Mouse (Mus musculus) limb, embryonic 10.5 days (tissue): ENCODE data around the gene Trpm2. TPM values are rescaled to one million over a fixed set of nuclear protein-coding genes. Genes with fewer than 3 reads are reported as not detected.
"Not testable (repeated sequence)": the region's sequence is repeated elsewhere in the genome, so short reads cannot be mapped to it uniquely, and the experiment has no call there.

Experiments used
- DNase-seq: peaks from one replicate; pipeline ENCODE4 v3.0.0-alpha.2; 2017; ENCODE audit warnings: low spot score
- H3K27ac ChIP-seq: fragments of 300-500 bp; sonication (generic); 2 replicates; pipeline ENCODE4 v1.5.1; 2016; ENCODE audit warnings: mild to moderate bottlenecking
- H3K27me3 ChIP-seq: fragments of 300-500 bp; sonication (generic); 2 replicates; pipeline ENCODE4 v1.6.1; 2016; ENCODE audit warnings: low read depth, mild to moderate bottlenecking; ENCODE audit not compliant: poor library complexity, severe bottlenecking
- H3K36me3 ChIP-seq: fragments of 300-500 bp; sonication (generic); 2 replicates; pipeline ENCODE4 v1.6.1; 2016; ENCODE audit warnings: mild to moderate bottlenecking, moderate library complexity
- H3K4me1 ChIP-seq: fragments of 300-500 bp; sonication (generic); 2 replicates; pipeline ENCODE4 v1.6.1; 2016
- H3K4me3 ChIP-seq: fragments of 300-500 bp; sonication (generic); 2 replicates; pipeline ENCODE4 v1.5.1; 2016; ENCODE audit warnings: mild to moderate bottlenecking, moderate library complexity
- H3K9me3 ChIP-seq: fragments of 300-500 bp; sonication (generic); replicated peaks from 2 replicates; pipeline ENCODE4 v1.6.1; 2016; ENCODE audit warnings: mild to moderate bottlenecking
- WGBS: fragments of 180-500 bp; shearing (Covaris S2); methylation state at CpG from one replicate; pipeline ENCODE4 v1.1.7; 2016; 5-methylcytosine and 5-hydroxymethylcytosine counted together
- polyA plus RNA-seq: library from polyadenylated mRNA; unstranded; fragments of >200 nt; fragmentation: Nextera tagmentation; extraction: Ambion mirVana; gene quantifications from 2 replicates; pipeline ENCODE4 v1.2.1, GENCODE M21; 2016

Gene Trpm2
- 0.16 and 0.23 TPM in 2 replicates for polyA plus RNA-seq

DNA sequence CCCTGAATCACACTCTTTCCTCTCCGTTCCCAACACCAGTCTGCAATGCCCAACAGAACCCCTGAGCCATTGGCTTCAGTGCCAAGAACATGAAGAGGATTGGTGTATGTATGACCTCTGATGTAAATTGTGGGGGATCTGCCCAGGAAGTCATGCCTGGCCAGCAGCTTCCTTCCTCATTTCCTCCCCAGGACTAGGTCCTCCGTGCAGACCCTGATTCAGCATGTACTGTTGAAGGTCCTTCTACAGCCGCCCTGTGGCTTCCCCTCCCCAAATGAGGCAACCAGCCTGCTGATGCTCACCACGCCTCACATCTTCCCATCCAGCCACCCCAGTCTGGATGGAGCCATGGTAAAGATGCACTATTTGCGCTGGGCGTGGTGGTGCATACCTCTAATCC, at the start of gene Trpm2:
TSS of gene Trpm2 (minus strand) at position 83 of the 400 bp plus-strand sequence.
- no peak for DNase-seq
- peak within 1 kb of the TSS; percentile 46 for H3K4me3 ChIP-seq
- peaks cover 48% of the 10 kb centered on the region for H3K27me3 ChIP-seq
- WGBS = 87% methylated on average over 6 of the region's 6 CpGs
- H3K9me3 ChIP-seq = no peaks in the 10 kb centered on the region
- peaks cover 20% of the 10 kb centered on the region for H3K4me1 ChIP-seq
- H3K27ac ChIP-seq = no peak within 1 kb of the TSS
- no peaks in the 10 kb centered on the region for H3K36me3 ChIP-seq

DNA sequence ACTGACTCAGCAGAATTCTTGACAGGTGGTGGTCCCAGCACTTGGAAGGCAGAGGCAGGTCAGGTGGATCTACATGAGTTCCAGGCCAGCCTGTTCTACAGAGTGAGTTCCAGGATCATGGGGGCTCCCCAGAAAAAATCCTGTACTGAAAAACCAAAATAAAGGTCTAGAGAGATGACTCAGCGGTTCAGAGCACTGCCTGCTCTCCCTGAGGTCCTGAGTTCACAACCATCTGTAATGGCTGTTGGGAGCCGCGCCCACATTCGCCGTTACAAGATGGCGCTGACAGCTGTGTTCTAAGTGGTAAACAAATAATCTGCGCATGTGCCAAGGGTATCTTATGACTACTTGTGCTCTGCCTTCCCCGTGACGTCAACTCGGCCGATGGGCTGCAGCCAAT, 49.6 kb upstream of the Trpm2 start:
- H3K4me1 ChIP-seq, DNase-seq, H3K36me3 ChIP-seq, H3K4me3 ChIP-seq, H3K9me3 ChIP-seq, H3K27me3 ChIP-seq, H3K27ac ChIP-seq: not testable (repeated sequence)
- WGBS = 99% methylated on average over 7 of the region's 11 CpGs

DNA sequence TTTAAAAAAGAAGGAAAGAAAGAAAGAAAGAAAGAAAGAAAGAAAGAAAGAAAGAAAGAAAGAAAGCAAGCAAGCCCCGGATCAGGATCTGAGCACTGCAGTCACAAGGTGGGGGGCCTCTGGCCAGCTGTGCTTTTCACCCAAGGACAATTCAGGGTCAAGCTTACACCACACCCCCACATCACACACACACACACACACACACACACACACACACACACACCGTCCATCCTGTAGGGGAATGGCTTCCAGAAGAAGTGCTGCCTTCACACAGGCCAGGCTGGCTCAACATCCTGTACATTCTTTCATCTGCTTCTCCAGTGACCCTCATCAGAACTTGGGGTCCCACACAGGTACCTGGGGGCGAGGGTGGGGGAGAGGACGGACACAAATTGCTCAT, 48.9 kb upstream of the Trpm2 start:
- WGBS = 89% methylated on average over 4 of the region's 4 CpGs
- H3K36me3 ChIP-seq = no peaks in the 10 kb centered on the region
- no peak overlapping the region for H3K27ac ChIP-seq
- no peak overlapping the region for H3K4me3 ChIP-seq
- H3K27me3 ChIP-seq = no peaks in the 10 kb centered on the region
- no peak for DNase-seq
- no peaks in the 10 kb centered on the region for H3K9me3 ChIP-seq
- H3K4me1 ChIP-seq = peaks cover 6% of the 10 kb centered on the region

DNA sequence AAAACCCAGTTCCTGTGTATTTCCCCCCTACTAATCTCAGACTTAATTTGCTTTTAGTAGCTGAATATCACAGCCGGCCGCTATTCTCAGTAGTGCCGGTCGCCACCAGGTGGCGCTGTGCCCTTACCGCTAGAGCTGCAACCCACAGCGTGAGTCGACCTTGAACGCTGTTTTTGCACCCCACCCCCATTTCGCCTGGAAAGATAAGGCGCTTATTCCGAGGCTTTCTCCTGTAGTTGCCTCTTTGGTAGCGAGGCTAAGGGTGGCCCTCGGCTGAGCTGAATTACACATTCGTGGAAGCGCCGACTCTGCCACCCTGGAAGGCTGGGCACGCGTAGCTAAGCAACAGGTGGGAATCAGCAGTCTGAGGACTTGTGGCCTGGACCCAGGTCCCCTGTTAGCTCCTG, 48.4 kb upstream of the Trpm2 start:
- Histone ChIP-seq H3K9me3 (no peaks in the 10 kb centered on the region), H3K27me3 (no peaks in the 10 kb centered on the region), H3K4me3 (peak overlapping the region; percentile 42), H3K4me1 (peaks cover 6% of the 10 kb centered on the region), H3K27ac (peak overlapping the region; percentile 53; the same call in 1 of the 2 replicates), H3K36me3 (no peaks in the 10 kb centered on the region)
- WGBS = 24% methylated on average over 19 of the region's 19 CpGs
- DNase-seq = peak; percentile 89

DNA sequence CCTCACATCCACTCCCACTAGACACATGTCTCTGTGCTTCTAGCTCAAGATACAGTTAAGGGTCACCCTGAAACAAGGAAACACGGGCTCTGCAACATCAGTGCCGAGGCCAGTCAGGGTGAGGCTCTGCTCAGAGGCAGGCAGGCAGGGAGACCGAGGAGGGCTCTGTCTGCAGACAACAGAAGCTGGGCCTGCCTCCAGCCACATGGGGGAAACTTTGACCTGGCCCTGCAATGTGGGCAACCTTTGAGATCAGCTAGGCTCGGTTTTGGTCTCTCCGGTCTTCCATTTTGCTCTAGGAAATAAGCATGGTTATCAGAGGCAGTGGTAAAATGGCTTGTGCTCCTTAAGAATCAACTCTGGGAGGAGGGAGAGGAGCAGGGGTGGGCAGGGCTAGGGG, 46.0 kb upstream of the Trpm2 start:
- Histone ChIP-seq H3K4me1 (peaks cover 6% of the 10 kb centered on the region), H3K36me3 (no peaks in the 10 kb centered on the region), H3K9me3 (no peaks in the 10 kb centered on the region), H3K27ac (no peak overlapping the region), H3K27me3 (no peaks in the 10 kb centered on the region), H3K4me3 (no peak overlapping the region)
- DNase-seq = no peak
- WGBS = 61% methylated on average over 5 of the region's 5 CpGs

GRCm38 (mm10) chr10:78015489-78015888, 45.1 kb upstream of the Trpm2 start:
- Histone ChIP-seq H3K36me3 (no peaks in the 10 kb centered on the region), H3K27me3 (no peaks in the 10 kb centered on the region), H3K27ac (no peak overlapping the region), H3K4me3 (no peak overlapping the region), H3K9me3 (no peaks in the 10 kb centered on the region), H3K4me1 (peaks cover 8% of the 10 kb centered on the region)
- DNase-seq = no peak
- WGBS = 93% methylated on average over 1 of the region's 1 CpGs

GRCm38 (mm10) chr10:78012661-78013495, 42.5 kb upstream of the Trpm2 start:
- H3K27me3 ChIP-seq = no peaks in the 10 kb centered on the region
- WGBS = 92% methylated on average over 18 of the region's 18 CpGs
- no peaks in the 10 kb centered on the region for H3K9me3 ChIP-seq
- no peak overlapping the region for H3K4me3 ChIP-seq
- peaks cover 21% of the 10 kb centered on the region for H3K4me1 ChIP-seq
- no peaks in the 10 kb centered on the region for H3K36me3 ChIP-seq
- no peak for DNase-seq
- no peak overlapping the region for H3K27ac ChIP-seq

- 95% methylated on average over 5 of the region's 5 CpGs for WGBS
- H3K36me3 ChIP-seq, DNase-seq, H3K27me3 ChIP-seq, H3K27ac ChIP-seq, H3K4me3 ChIP-seq, H3K9me3 ChIP-seq: not testable (repeated sequence)
- H3K4me1 ChIP-seq = peaks cover 38% of the 10 kb centered on the region
These were observed 40.8 kb upstream of the Trpm2 start for GRCm38 (mm10) chr10:78011116-78011515.

GRCm38 (mm10) chr10:78010335-78010734, 40.0 kb upstream of the Trpm2 start:
- peak; percentile 44 for DNase-seq
- peak overlapping the region; percentile 86 for H3K4me3 ChIP-seq
- H3K27me3 ChIP-seq = no peaks in the 10 kb centered on the region
- peaks cover 45% of the 10 kb centered on the region for H3K4me1 ChIP-seq
- peaks cover 14% of the 10 kb centered on the region for H3K36me3 ChIP-seq
- H3K9me3 ChIP-seq = no peaks in the 10 kb centered on the region
- peak overlapping the region; percentile 98; the same call in 1 of the 2 replicates for H3K27ac ChIP-seq
- 19% methylated on average over 10 of the region's 10 CpGs for WGBS

DNA sequence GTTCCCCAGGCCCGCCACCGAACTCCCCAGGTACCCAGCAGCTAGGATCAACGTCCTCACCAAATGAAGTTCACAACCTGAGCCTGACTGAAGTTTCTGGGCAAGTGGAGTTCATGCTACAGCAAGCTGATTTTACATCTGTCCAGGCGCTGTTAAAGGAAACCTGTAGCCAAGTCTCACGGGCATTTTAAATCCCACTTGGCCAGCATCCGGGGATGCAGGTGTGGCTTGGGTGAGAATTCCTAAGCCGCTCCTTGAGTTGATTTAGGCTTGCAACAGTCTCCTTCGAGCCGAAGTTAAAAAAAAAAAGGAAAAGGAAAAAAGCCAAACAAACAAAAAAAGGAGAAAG, 39.6 kb upstream of the Trpm2 start, which contains the start of gene Pfkl:
TSS of gene Pfkl (minus strand) at position 139 of the 349 bp plus-strand sequence.
- peak within 1 kb of the TSS; percentile 98 for H3K27ac ChIP-seq
- H3K9me3 ChIP-seq = no peaks in the 10 kb centered on the region
- peaks cover 45% of the 10 kb centered on the region for H3K4me1 ChIP-seq
- peaks cover 19% of the 10 kb centered on the region for H3K36me3 ChIP-seq
- WGBS = under 1% methylated on average over 9 of the region's 9 CpGs
- H3K4me3 ChIP-seq = peak within 1 kb of the TSS; percentile 86
- H3K27me3 ChIP-seq = no peaks in the 10 kb centered on the region
- no peak for DNase-seq

DNA sequence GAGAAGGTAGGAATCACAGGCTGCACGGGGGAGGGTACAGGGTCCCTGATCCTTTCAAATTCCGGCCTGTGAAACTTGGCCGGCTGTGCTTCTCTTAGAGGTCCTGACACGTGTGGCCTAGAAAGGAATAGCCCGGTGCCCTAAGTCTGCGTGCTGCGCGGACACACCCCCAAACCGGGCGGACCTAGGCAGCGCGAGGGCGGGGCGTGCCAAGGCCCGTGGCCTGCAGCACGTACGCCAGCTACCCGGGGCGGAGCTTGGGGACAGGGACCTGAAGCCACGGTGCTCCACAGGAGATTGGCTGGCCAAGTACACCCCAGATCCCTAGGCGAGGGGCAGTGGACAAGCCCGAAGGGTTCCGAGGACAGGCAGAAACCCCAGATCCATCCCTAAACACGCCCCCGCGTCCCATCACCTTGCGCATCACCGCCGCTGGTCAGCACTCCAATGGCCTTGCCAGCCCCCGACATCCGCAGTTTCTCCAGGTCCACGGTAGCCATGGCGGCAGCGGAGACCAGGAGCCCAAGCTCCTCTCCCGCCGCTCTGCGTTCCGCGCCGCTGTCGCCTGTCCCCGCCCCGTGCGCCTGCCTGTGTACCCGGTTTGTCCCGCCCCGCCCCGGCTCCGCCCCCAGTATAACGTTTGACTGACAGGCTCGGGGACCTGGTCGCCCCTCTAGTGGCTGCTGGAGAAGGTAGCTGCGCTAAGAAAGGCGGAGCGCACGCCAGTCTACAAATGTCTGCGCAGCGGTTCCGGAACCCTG, 39.0 kb upstream of the Trpm2 start:
- peak; percentile 99 for DNase-seq
- H3K9me3 ChIP-seq = no peaks in the 10 kb centered on the region
- WGBS = under 1% methylated on average over 59 of the region's 59 CpGs
- H3K4me1 ChIP-seq = peaks cover 45% of the 10 kb centered on the region
- peak overlapping the region; percentile 98 for H3K27ac ChIP-seq
- H3K4me3 ChIP-seq = peak overlapping the region; percentile 86
- peaks cover 24% of the 10 kb centered on the region for H3K36me3 ChIP-seq
- no peaks in the 10 kb centered on the region for H3K27me3 ChIP-seq

DNA sequence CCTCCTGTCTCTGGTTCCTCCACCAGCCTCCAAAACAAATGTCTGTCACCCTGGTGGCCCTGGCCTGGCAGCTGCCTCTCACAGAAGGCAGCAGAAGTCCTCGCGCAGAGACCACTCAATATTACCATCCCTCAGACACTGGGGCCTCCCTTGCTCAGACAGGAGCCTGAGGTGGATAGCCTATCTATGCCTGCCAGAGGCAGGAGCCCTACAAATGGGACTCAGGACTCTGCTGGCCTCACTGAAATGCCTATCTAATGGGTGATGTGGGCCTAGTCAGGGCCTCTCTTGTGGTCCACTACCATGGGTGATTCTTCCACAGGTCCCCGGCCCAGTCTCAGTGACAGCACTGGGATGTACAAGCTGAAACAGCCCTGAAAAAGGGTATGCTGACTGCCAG, 37.8 kb upstream of the Trpm2 start:
- Histone ChIP-seq H3K36me3 (peaks cover 33% of the 10 kb centered on the region), H3K9me3 (no peaks in the 10 kb centered on the region), H3K4me1 (peaks cover 45% of the 10 kb centered on the region), H3K27ac (peak overlapping the region; percentile 98), H3K4me3 (peak overlapping the region; percentile 86), H3K27me3 (no peaks in the 10 kb centered on the region)
- 77% methylated on average over 3 of the region's 3 CpGs for WGBS
- no peak for DNase-seq

- DNase-seq = no peak
These were observed 36.8 kb upstream of the Trpm2 start for GRCm38 (mm10) chr10:78007203-78007602.

More at GRCm38 (mm10) chr10:78007203-78007602, 36.8 kb upstream of the Trpm2 start:
- H3K36me3 ChIP-seq = peaks cover 41% of the 10 kb centered on the region
- H3K4me1 ChIP-seq = peaks cover 45% of the 10 kb centered on the region
- 34% methylated on average over 7 of the region's 7 CpGs for WGBS
- peak overlapping the region; percentile 86 for H3K4me3 ChIP-seq
- H3K9me3 ChIP-seq = no peaks in the 10 kb centered on the region
- H3K27me3 ChIP-seq = no peaks in the 10 kb centered on the region
- H3K27ac ChIP-seq = peak overlapping the region; percentile 4; the same call in 1 of the 2 replicates
